Mouse (Mus musculus) heart, embryonic 15.5 days (tissue): Measurements from ENCODE around the gene Eps8. TPM values are rescaled to one million over a fixed set of nuclear protein-coding genes. Genes with fewer than 3 reads are reported as not detected.

ENCODE experiments used
- ATAC-seq: fragments of 200-750 bp; cut with Nextera tagmentation; replicated peaks from 2 replicates; pipeline ENCODE4 v1.8.0; 2017; ENCODE audit warnings: low read depth, moderate TSS enrichment; ENCODE audit not compliant: insufficient number of reproducible peaks, insufficient read depth, low FRiP score
- H3K27ac ChIP-seq: fragments of 300-500 bp; sonication (generic); 2 replicates; pipeline ENCODE4 v1.5.1; 2015; ENCODE audit warnings: mild to moderate bottlenecking, inconsistent platforms
- H3K27me3 ChIP-seq: fragments of 300-500 bp; sonication (generic); 2 replicates; pipeline ENCODE4 v1.6.1; 2015; ENCODE audit warnings: inconsistent platforms
- H3K36me3 ChIP-seq: fragments of 300-500 bp; sonication (generic); 2 replicates; pipeline ENCODE4 v1.6.1; 2015; ENCODE audit warnings: mild to moderate bottlenecking, inconsistent platforms
- H3K4me1 ChIP-seq: fragments of 300-500 bp; sonication (generic); replicated peaks from 2 replicates; pipeline ENCODE4 v1.6.1; 2015; ENCODE audit warnings: inconsistent platforms
- H3K4me2 ChIP-seq: fragments of 300-500 bp; sonication (generic); 2 replicates; pipeline ENCODE4 v1.6.1; 2015; ENCODE audit warnings: inconsistent platforms, mild to moderate bottlenecking, moderate library complexity
- H3K4me3 ChIP-seq: fragments of 300-500 bp; sonication (generic); 2 replicates; pipeline ENCODE4 v1.5.1; 2015; ENCODE audit warnings: mild to moderate bottlenecking, inconsistent platforms
- H3K9ac ChIP-seq: fragments of 300-500 bp; sonication (generic); 2 replicates; pipeline ENCODE4 v1.6.1; 2015; ENCODE audit warnings: mild to moderate bottlenecking, inconsistent platforms
- H3K9me3 ChIP-seq: fragments of 300-500 bp; sonication (generic); replicated peaks from 2 replicates; pipeline ENCODE4 v1.6.1; 2016; ENCODE audit warnings: inconsistent platforms
- WGBS: fragments of 180-500 bp; shearing (Covaris S2); methylation state at CpG from one replicate; pipeline ENCODE4 v1.1.7; 2015; ENCODE audit warnings: mixed read lengths; 5-methylcytosine and 5-hydroxymethylcytosine counted together
- polyA plus RNA-seq: library from polyadenylated mRNA; unstranded; fragments of >200 nt; fragmentation: Nextera tagmentation; extraction: Ambion mirVana; gene quantifications from 2 replicates; pipeline ENCODE4 v1.2.1, GENCODE M21; 2015

Eps8 gene
- polyA plus RNA-seq, 1 experiment from 2014 or later = 25.0 TPM

DNA sequence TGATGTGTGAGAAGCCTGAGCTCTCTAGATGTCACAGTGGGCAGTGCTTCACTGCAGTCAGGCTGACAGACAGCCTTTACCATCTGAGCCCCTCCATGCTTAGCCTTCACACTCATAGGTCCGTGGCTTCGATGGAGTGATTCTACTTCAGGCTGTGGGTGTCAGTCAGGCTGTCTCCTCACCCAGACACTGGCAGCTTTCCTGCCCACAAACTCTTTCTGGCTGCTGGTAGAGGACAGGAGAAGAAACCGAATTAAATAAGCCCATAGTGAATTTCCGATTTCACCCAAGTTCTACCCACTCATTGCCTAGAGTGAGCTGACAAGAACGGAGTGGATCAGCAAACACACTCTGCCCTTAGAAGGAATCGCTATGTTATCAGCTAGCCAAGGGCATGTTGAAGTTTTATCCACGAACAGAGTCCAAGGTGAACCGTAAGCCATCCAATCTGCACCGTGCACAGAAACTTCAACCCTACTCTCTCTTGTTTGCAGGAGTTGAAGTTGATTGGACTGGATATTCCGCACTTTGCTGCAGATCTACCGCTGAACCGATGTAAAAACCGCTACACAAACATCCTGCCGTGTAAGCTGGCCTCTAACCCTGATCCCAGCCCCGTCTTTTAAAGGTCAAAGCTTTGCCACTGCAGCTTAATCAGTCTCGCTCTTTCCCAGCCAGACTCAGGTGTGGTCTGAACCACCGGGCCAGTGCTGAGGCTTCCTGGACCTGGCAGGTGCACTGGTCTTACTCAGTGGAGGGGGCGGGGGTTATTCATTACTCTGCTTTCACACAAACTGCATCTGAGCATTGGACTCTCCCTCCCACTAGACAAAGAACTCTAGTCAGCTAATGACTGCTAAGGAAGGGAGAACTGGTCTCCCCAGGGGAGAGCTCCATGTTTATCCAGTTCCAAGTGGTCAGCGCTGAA lies 213.9 kb downstream of the Eps8 start:
- WGBS = 64% methylated on average over 19 of the region's 19 CpGs
- H3K4me1 ChIP-seq = no peaks in the 10 kb centered on the region
- ATAC-seq = no peak
- no peak overlapping the region for H3K4me2 ChIP-seq
- H3K36me3 ChIP-seq = no peaks in the 10 kb centered on the region
- H3K9me3 ChIP-seq = no peaks in the 10 kb centered on the region
- no peak overlapping the region for H3K4me3 ChIP-seq
- H3K9ac ChIP-seq = no peak overlapping the region
- no peaks in the 10 kb centered on the region for H3K27me3 ChIP-seq
- H3K27ac ChIP-seq = no peak overlapping the region

DNA sequence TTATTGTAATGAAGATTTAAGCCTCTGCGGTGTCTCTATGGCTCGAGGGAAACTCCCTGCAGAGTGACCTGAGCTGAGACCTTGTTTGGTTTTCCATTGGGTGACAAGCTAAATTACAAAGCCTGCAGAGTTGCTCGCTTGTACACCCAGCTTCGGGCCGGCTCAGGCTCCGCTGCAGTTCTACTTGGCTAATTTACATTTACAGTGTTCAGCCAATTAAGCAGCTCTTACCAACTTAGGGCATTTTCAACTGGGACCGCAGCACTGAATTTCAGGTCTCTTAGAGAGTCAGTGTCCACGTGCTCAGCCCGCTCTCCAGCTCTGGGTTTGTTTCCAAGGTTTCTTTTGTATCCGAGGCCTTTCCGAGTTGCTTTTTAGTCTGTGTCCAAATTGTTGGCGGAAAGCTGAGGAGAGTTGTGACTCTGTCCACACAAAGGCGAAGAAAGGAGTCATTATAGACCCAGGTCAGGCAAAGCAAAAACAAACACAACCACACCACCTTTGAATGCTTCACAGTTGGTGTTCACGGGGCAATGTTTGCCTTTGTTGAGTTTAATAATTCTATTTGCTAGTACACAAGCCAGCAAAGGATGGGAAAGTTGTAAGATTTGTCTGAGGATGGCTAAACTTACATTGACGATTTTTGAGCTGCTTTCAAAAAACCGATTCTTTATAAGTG lies 216.6 kb downstream of the Eps8 start:
- Histone ChIP-seq H3K9ac (no peak overlapping the region), H3K27me3 (no peaks in the 10 kb centered on the region), H3K4me2 (no peak overlapping the region), H3K9me3 (no peaks in the 10 kb centered on the region), H3K4me1 (no peaks in the 10 kb centered on the region), H3K4me3 (no peak overlapping the region), H3K36me3 (no peaks in the 10 kb centered on the region), H3K27ac (no peak overlapping the region)
- 70% methylated on average over 16 of the region's 16 CpGs for WGBS
- no peak for ATAC-seq

DNA sequence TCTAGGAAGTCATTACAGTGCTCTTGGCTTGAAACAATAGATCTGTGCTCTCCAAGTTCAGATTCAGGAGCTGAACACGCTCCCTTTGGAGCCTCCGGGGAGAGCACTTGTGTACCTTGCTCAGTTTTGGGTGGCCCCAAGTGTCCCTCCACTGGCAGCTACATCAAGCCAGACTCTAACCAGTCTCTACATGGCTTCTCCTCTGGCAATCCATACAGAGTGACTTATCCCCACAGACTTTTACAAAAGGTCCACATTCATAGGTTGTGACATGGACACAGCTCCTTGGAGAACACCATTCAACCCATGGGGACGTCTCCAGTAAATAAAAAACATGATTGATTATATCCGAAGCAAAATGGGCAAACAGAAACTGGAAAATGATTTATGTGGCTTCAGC lies 217.2 kb downstream of the Eps8 start:
- no peak overlapping the region for H3K27ac ChIP-seq
- no peaks in the 10 kb centered on the region for H3K4me1 ChIP-seq
- no peak for ATAC-seq
- H3K4me2 ChIP-seq = no peak overlapping the region
- H3K27me3 ChIP-seq = no peaks in the 10 kb centered on the region
- no peak overlapping the region for H3K9ac ChIP-seq
- no peaks in the 10 kb centered on the region for H3K9me3 ChIP-seq
- H3K36me3 ChIP-seq = no peaks in the 10 kb centered on the region
- H3K4me3 ChIP-seq = no peak overlapping the region
- WGBS = 82% methylated on average over 4 of the region's 4 CpGs

- no peak overlapping the region for H3K27ac ChIP-seq
- H3K4me2 ChIP-seq = no peak overlapping the region
- no peaks in the 10 kb centered on the region for H3K9me3 ChIP-seq
- no peaks in the 10 kb centered on the region for H3K27me3 ChIP-seq
- no peaks in the 10 kb centered on the region for H3K4me1 ChIP-seq
- ATAC-seq = no peak
- WGBS = 61% methylated on average over 14 of the region's 14 CpGs
- no peak overlapping the region for H3K9ac ChIP-seq
- H3K4me3 ChIP-seq = no peak overlapping the region
- no peaks in the 10 kb centered on the region for H3K36me3 ChIP-seq
Observed at GRCm38 (mm10) chr6:137433521-137434137, 221.0 kb downstream of the Eps8 start.

Other genes starting within 250 kb of the Eps8 start
- gene Strap, start 80.2 kb upstream of the Eps8 start, polyA plus RNA-seq = 106 and 109 TPM in 2 replicates
- gene Dera, start 99.7 kb upstream of the Eps8 start, polyA plus RNA-seq = 37.2 and 38.1 TPM in 2 replicates